Comparison of ENCODE assay signal across 8 mouse cellular contexts in genomic region chr17:35994175-35994878, GRCm38 (mm10). TPM values are rescaled to one million over a fixed set of nuclear protein-coding genes. Genes with fewer than 3 reads are reported as not detected.
DNase-seq lines count a peak whose midpoint lies in the region; ATAC-seq and TF ChIP-seq lines count a peak whose summit lies in the region.

No protein-coding gene starts in this region.

- peak; percentile 97 for TF ChIP-seq POLR2A in cortical plate, adult 2 months (IDR thresholded peaks at IDR 0.05; ENCODE audit: extremely low read depth, insufficient read depth, low read length)

- TF ChIP-seq CTCF in cortical plate, adult 2 months (IDR thresholded peaks at IDR 0.05; ENCODE audit: extremely low read depth, insufficient read depth, low read length): no peak

- peak; percentile 71 for ATAC-seq in megakaryocyte, adult 5-6 weeks (ENCODE audit: poor library complexity, severe bottlenecking)

- no peaks in the 10 kb centered on the region; the same call in 1 of the 2 replicates for H3K4me1 ChIP-seq in cortical plate, adult 2 months (ENCODE audit: control insufficient read depth, insufficient read depth, low read length)

- H3K4me3 ChIP-seq in cortical plate, adult 2 months (ENCODE audit: insufficient read depth, low read length): peak overlapping the region; percentile 77

- peak overlapping the region; percentile 36; the same call in 1 of the 2 replicates for H3K27ac ChIP-seq in cortical plate, adult 2 months (ENCODE audit: insufficient read depth, low read length)

- peak; percentile 93 for DNase-seq in adipocyte (ENCODE audit: low spot score)
- peak; percentile 61 to 70 for DNase-seq in gastrocnemius, adult 8-10 months (ENCODE audit: low spot score in 2 of 2)
- DNase-seq in hindlimb bud, embryonic 11.5 days (ENCODE audit: extremely low spot score, low read depth, low spot score): peak; percentile 37
- DNase-seq in left cerebral cortex, adult 8-10 months (ENCODE audit: low spot score in 2 of 2): peak; percentile 71 to 74
- peak; percentile 82 to 83 for DNase-seq in right cerebral cortex, adult 2 months (ENCODE audit: low spot score in 2 of 2)
- peak; percentile 64 for DNase-seq in urinary bladder, postnatal 25 days (ENCODE audit: low spot score)

RNA-seq across cellular contexts. Expression of gene Prr3, which starts 14.3 kb away (rescaled TPM):
- polyA plus RNA-seq in cortical plate, adult 2 months (2012; rRNA removed): 47.0 and 47.8 TPM in 2 replicates
- 1 to 10 TPM; 1.5 to 2.5 (median 1.9) TPM for total RNA-seq in gastrocnemius, adult 8-10 months (2022)
- 10 to 100 TPM; 35.3 to 44.5 (median 38.4) TPM for total RNA-seq in left cerebral cortex, adult 8-10 months (2022)
- 7.5 and 8.9 TPM in 2 replicates for total RNA-seq in megakaryocyte, adult 5-6 weeks (2015)
- 2.8 and 8.5 TPM in 2 replicates for total RNA-seq in megakaryocyte, adult 5-6 weeks (2017)

RNA-seq across cellular contexts. Expression of gene Gnl1, which starts 14.7 kb away (rescaled TPM):
- 131 and 140 TPM in 2 replicates for polyA plus RNA-seq in cortical plate, adult 2 months (2012; rRNA removed)
- 10 to 100 TPM; 24.1 to 31.8 (median 29.1) TPM for total RNA-seq in gastrocnemius, adult 8-10 months (2022)
- total RNA-seq in left cerebral cortex, adult 8-10 months (2022): 100 to 1,000 TPM; 180 to 196 (median 184) TPM
- 5.0 and 6.4 TPM in 2 replicates for total RNA-seq in megakaryocyte, adult 5-6 weeks (2015)
- total RNA-seq in megakaryocyte, adult 5-6 weeks (2017): 11.3 and 13.9 TPM in 2 replicates

RNA-seq across cellular contexts. Expression of gene Abcf1, which starts 24.8 kb away (rescaled TPM):
- polyA plus RNA-seq in cortical plate, adult 2 months (2012; rRNA removed): 76.4 and 87.8 TPM in 2 replicates
- total RNA-seq in gastrocnemius, adult 8-10 months (2022): 10 to 100 TPM; 74.2 to 79.3 (median 78.7) TPM
- 10 to 100 TPM; 60.6 to 75.4 (median 65.0) TPM for total RNA-seq in left cerebral cortex, adult 8-10 months (2022)
- total RNA-seq in megakaryocyte, adult 5-6 weeks (2015): 31.8 and 32.7 TPM in 2 replicates
- total RNA-seq in megakaryocyte, adult 5-6 weeks (2017): 101 and 128 TPM in 2 replicates

RNA-seq across cellular contexts. Expression of gene H2-T24, which starts 26.0 kb away (rescaled TPM):
- polyA plus RNA-seq in cortical plate, adult 2 months (2012; rRNA removed): 1.3 and 1.8 TPM in 2 replicates
- total RNA-seq in gastrocnemius, adult 8-10 months (2022): 1 to 10 TPM in 1 of 4 experiments, under 1 TPM in 3; 0.82 to 1.6 (median 0.93) TPM
- total RNA-seq in left cerebral cortex, adult 8-10 months (2022): 1 to 10 TPM; 1.1 to 3.3 (median 1.6) TPM
- total RNA-seq in megakaryocyte, adult 5-6 weeks (2015): 19.5 and 20.8 TPM in 2 replicates
- 85.4 and 88.2 TPM in 2 replicates for total RNA-seq in megakaryocyte, adult 5-6 weeks (2017)

RNA-seq across cellular contexts. Expression of gene H2-T23, which starts 38.3 kb away (rescaled TPM):
- 27.6 and 31.8 TPM in 2 replicates for polyA plus RNA-seq in cortical plate, adult 2 months (2012; rRNA removed)
- 1 to 10 TPM; 5.6 to 9.3 (median 7.1) TPM for total RNA-seq in gastrocnemius, adult 8-10 months (2022)
- 10 to 100 TPM; 15.9 to 25.5 (median 21.3) TPM for total RNA-seq in left cerebral cortex, adult 8-10 months (2022)
- 211 and 216 TPM in 2 replicates for total RNA-seq in megakaryocyte, adult 5-6 weeks (2015)
- total RNA-seq in megakaryocyte, adult 5-6 weeks (2017): 185 and 224 TPM in 2 replicates

Comparison
In these comparisons a context has a peak if more than half of its experiments do, and no peak if none do; other contexts are left out.
1. Peak in every context shown above with its lines: DNase-seq, ATAC-seq, H3K4me3 ChIP-seq and H3K27ac ChIP-seq.
2. DNase-seq: peak in every context shown above with its lines; median percentile 93 in adipocyte; 82 in right cerebral cortex, adult 2 months; 72 in left cerebral cortex, adult 8-10 months; 66 in gastrocnemius, adult 8-10 months; 64 in urinary bladder, postnatal 25 days; 37 in hindlimb bud, embryonic 11.5 days.
3. RNA of gene Gnl1, which starts 14.7 kb away (total RNA-seq): 180 to 196 TPM in left cerebral cortex, adult 8-10 months; 24.1 to 31.8 TPM in gastrocnemius, adult 8-10 months and 5.0 to 13.9 TPM in megakaryocyte, adult 5-6 weeks; every median in the first group is over 4 times any median in the second.